Mouse (Mus musculus) hindbrain, embryonic 16.5 days (tissue): ENCODE data around the gene Gca. TPM values are rescaled to one million over a fixed set of nuclear protein-coding genes. Genes with fewer than 3 reads are reported as not detected.

Experiments
- ATAC-seq: fragments of 200-750 bp; cut with Nextera tagmentation; 2 replicates; pipeline ENCODE4 v1.8.0; 2017; ENCODE audit warnings: moderate TSS enrichment, moderate library complexity
- H3K27ac ChIP-seq: fragments of 300-500 bp; sonication (generic); 2 replicates; pipeline ENCODE4 v1.5.1; 2014; ENCODE audit warnings: low read depth, mild to moderate bottlenecking, control low read depth, low read length, moderate library complexity
- H3K27me3 ChIP-seq: fragments of 300-500 bp; sonication (generic); replicated peaks from 2 replicates; pipeline ENCODE4 v1.6.1; 2014; ENCODE audit warnings: low read length; ENCODE audit not compliant: control insufficient read depth, insufficient read depth
- H3K36me3 ChIP-seq: fragments of 300-500 bp; sonication (generic); 2 replicates; pipeline ENCODE4 v1.6.1; 2014; ENCODE audit warnings: mild to moderate bottlenecking, low read length, moderate library complexity, mixed read lengths; ENCODE audit not compliant: control insufficient read depth, insufficient read depth
- H3K4me1 ChIP-seq: fragments of 300-500 bp; sonication (generic); 2 replicates; pipeline ENCODE4 v1.6.1; 2014; ENCODE audit warnings: low read depth, low read length; ENCODE audit not compliant: control insufficient read depth, insufficient read depth
- H3K4me2 ChIP-seq: fragments of 300-500 bp; sonication (generic); 2 replicates; pipeline ENCODE4 v1.6.1; 2014; ENCODE audit warnings: mild to moderate bottlenecking, low read length, control low read depth, moderate library complexity
- H3K4me3 ChIP-seq: fragments of 300-500 bp; sonication (generic); 2 replicates; pipeline ENCODE4 v1.5.1; 2014; ENCODE audit warnings: mild to moderate bottlenecking, low read length, control low read depth, moderate library complexity
- H3K9ac ChIP-seq: fragments of 300-500 bp; sonication (generic); 2 replicates; pipeline ENCODE4 v1.6.1; 2014; ENCODE audit warnings: low read depth, mild to moderate bottlenecking, control low read depth, low read length, moderate library complexity
- H3K9me3 ChIP-seq: fragments of 300-500 bp; sonication (generic); 2 replicates; pipeline ENCODE4 v1.6.1; 2014; ENCODE audit warnings: mild to moderate bottlenecking, low read length, moderate library complexity; ENCODE audit not compliant: control insufficient read depth
- WGBS: fragments of 180-500 bp; shearing (Covaris S2); extraction: QIAGEN DNeasy Blood & Tissue Kit; methylation state at CpG from one replicate; pipeline ENCODE4 v1.1.7; 2014; 5-methylcytosine and 5-hydroxymethylcytosine counted together
- polyA plus RNA-seq: library from polyadenylated mRNA; unstranded; fragments of >200 nt; fragmentation: Nextera tagmentation; extraction: Ambion mirVana; gene quantifications from 2 replicates; pipeline ENCODE4 v1.2.1, GENCODE M21; 2015

Gca gene
- polyA plus RNA-seq, result 4.4 and 4.9 TPM in 2 replicates

DNA sequence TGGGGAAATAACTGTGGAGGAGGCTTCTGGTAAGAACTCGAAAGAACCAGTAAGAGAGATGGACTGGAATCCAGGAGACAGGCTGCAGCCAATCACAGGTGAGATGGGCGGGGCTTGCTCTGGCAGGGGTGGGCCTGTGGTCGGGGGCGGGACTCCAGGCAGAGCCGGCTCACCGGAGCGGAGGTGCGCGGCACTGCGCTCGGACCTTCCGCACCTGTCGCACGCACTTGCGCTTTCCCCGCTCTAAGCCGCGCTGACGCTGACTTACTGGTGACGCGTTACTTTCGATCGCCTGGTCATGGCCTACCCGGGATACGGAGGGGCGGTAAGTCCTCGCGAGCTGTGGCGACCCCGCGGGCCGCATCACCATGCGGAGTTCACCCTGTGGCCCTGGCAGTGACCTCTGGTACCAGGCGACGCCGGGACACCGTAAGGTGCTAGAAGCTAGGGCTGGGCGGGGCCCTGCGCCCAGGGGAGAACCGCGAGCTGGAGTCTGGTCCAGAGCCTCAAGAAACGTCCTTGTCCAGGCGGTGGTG lies at the start of gene Gca:
Gene Gca, plus strand, starts transcription at position 151 of the 536 bp plus-strand sequence.
- Histone ChIP-seq H3K36me3 (no peaks in the 10 kb centered on the region), H3K27me3 (no peaks in the 10 kb centered on the region), H3K9ac (peak within 1 kb of the TSS; percentile 67), H3K9me3 (no peaks in the 10 kb centered on the region), H3K27ac (no peak within 1 kb of the TSS), H3K4me3 (peak within 1 kb of the TSS; percentile 71), H3K4me1 (no peaks in the 10 kb centered on the region; the same call in 1 of the 2 replicates), H3K4me2 (peak within 1 kb of the TSS; percentile 96)
- WGBS, result under 1% methylated on average over 40 of the region's 43 CpGs
- peak; percentile 100 for ATAC-seq

DNA sequence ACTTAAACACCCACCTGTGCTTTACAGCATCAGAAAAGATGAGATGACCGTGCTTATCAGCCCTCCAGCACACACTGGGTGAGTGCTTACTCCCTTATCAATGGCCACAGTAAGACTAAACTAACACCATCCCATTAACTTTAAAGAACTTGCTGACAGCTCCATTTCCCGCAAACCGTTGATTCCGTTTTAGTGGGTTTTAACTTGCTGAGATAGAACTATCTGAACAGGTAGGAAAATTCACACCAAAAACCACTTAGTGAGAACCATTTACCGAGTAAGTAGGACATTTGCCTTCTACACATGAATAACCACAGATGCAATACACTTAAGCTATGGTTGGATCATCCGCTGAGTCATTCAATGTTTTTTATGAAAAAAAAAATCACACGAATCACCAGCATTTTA lies 45.1 kb upstream of the Gca start:
- Histone ChIP-seq H3K4me2 (no peak overlapping the region), H3K36me3 (no peaks in the 10 kb centered on the region), H3K9me3 (no peaks in the 10 kb centered on the region), H3K9ac (no peak overlapping the region), H3K27ac (no peak overlapping the region), H3K4me1 (no peaks in the 10 kb centered on the region), H3K4me3 (no peak overlapping the region), H3K27me3 (no peaks in the 10 kb centered on the region)
- ATAC-seq, result no peak
- 81% methylated on average over 7 of the region's 7 CpGs for WGBS

DNA sequence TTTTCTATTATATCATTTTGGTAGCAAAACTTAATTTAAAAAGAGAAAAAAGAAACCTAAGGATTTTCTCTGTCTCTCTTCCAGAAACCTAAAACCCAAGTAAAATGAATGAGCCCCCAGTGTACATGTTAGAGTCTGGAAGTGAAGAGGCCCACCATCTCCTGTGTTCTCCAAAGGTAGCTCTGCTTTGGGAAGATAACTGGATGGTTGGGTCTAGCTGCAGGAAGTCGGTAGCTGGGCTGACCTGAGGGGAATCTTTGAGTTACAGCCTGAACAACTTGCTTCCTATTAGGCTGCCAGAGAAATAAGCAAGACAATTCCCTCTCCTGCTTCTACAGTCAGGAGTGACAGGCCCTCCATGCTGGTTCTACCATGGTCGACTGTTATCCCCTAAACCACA lies 44.4 kb upstream of the Gca start:
- Histone ChIP-seq H3K4me1 (no peaks in the 10 kb centered on the region), H3K9me3 (no peaks in the 10 kb centered on the region), H3K27me3 (no peaks in the 10 kb centered on the region), H3K9ac (no peak overlapping the region), H3K4me3 (no peak overlapping the region), H3K4me2 (no peak overlapping the region), H3K27ac (no peak overlapping the region), H3K36me3 (no peaks in the 10 kb centered on the region)
- WGBS, result 62% methylated on average over 2 of the region's 2 CpGs
- no peak for ATAC-seq

DNA sequence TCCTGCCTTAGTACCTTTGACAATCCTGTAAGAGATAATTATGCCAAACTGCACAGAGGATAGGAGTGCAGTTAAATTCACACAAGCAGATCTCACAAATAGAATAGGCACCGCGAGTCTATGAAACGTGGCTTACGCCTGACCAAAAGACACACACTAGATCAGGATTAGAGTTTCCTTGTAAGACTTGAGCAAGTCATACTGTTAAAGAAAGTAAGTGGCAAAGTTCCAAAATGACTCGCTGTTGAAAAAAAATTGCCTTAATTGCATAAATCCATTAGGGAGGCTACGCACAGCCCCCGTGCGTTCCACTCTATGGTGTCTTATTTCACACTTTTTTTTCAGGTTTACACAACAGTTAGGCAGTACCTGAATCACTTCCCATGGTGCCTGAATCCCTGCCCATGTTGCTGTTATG lies 41.1 kb upstream of the Gca start:
- Histone ChIP-seq H3K36me3 (no peaks in the 10 kb centered on the region), H3K4me1 (no peaks in the 10 kb centered on the region), H3K27me3 (no peaks in the 10 kb centered on the region), H3K9ac (no peak overlapping the region), H3K9me3 (no peaks in the 10 kb centered on the region), H3K27ac (no peak overlapping the region), H3K4me2 (no peak overlapping the region), H3K4me3 (no peak overlapping the region)
- ATAC-seq, result no peak
- 75% methylated on average over 8 of the region's 8 CpGs for WGBS

DNA sequence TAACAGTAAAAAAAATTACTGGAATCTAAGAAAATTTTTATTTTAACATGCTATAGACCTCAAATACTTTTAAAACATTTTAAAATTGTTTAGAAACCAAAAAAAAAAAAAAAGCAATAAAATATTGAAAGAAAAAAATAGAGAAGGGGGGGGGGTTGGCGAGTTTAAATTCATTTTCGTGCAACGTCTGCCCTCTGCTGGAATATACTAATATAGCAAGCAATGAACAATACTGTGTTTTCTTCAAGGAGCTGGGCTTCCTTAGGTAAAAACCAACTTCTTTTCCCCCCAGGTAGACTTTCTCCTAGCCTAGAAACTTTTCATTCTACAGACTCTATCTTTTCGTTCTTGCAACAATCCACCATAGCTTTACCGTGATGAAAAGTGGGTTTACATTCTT lies 36.4 kb upstream of the Gca start:
- no peak for ATAC-seq
- no peaks in the 10 kb centered on the region for H3K36me3 ChIP-seq
- no peak overlapping the region for H3K4me3 ChIP-seq
- no peaks in the 10 kb centered on the region for H3K4me1 ChIP-seq
- H3K9me3 ChIP-seq, result no peaks in the 10 kb centered on the region
- H3K27ac ChIP-seq, result no peak overlapping the region
- no peak overlapping the region for H3K4me2 ChIP-seq
- no peaks in the 10 kb centered on the region for H3K27me3 ChIP-seq
- WGBS, result 11% methylated on average over 5 of the region's 5 CpGs
- no peak overlapping the region for H3K9ac ChIP-seq

DNA sequence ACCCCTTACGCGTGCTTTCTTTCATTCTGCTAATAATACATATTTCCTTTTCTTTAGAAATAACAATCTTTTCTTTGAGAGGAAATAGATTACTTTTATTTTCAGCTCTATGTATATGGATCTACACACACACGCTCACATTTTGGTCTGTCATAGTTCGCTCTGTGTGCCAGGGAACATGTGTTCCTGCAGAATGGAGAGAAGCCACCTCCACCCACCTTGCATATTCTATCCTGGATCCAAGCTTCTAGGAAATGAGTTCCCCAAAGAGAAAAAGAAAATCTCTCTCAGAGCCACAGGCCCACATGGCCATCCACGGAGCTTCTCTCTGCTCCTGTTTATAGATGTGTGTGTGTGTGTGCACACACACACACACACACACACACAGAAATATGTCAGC lies 35.7 kb upstream of the Gca start:
- no peak overlapping the region for H3K27ac ChIP-seq
- 90% methylated on average over 5 of the region's 5 CpGs for WGBS
- H3K4me3 ChIP-seq, result no peak overlapping the region
- no peaks in the 10 kb centered on the region for H3K4me1 ChIP-seq
- H3K4me2 ChIP-seq, result no peak overlapping the region
- H3K36me3 ChIP-seq, result no peaks in the 10 kb centered on the region
- H3K27me3 ChIP-seq, result no peaks in the 10 kb centered on the region
- no peak for ATAC-seq
- H3K9ac ChIP-seq, result no peak overlapping the region
- no peaks in the 10 kb centered on the region for H3K9me3 ChIP-seq

DNA sequence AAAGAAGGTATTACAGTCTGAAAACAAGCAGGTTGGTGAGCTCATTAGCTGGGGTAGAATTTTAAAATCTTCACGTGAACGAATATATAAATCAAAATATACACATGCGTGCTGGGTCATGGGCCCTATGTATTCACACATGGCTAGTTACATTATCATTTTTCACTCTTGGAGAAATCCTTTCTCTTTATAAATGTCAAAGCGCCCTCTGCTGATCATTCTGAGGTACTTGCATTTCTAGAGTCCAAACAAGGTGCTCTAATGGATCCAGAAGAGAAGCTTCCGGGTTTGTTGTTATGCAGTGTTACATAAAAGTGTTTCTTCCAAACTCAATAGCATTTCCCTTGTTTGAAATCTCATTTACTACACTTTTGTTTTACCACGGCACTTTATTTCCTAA lies 33.6 kb upstream of the Gca start:
- 0 out of 2 replicates have a peak, but pooled peaks have one; percentile 24 for ATAC-seq
- H3K27ac ChIP-seq, result no peak overlapping the region
- no peaks in the 10 kb centered on the region for H3K9me3 ChIP-seq
- H3K4me1 ChIP-seq, result no peaks in the 10 kb centered on the region
- no peaks in the 10 kb centered on the region for H3K36me3 ChIP-seq
- H3K4me2 ChIP-seq, result no peak overlapping the region
- 25% methylated on average over 6 of the region's 6 CpGs for WGBS
- H3K27me3 ChIP-seq, result no peaks in the 10 kb centered on the region
- no peak overlapping the region for H3K4me3 ChIP-seq
- no peak overlapping the region for H3K9ac ChIP-seq

DNA sequence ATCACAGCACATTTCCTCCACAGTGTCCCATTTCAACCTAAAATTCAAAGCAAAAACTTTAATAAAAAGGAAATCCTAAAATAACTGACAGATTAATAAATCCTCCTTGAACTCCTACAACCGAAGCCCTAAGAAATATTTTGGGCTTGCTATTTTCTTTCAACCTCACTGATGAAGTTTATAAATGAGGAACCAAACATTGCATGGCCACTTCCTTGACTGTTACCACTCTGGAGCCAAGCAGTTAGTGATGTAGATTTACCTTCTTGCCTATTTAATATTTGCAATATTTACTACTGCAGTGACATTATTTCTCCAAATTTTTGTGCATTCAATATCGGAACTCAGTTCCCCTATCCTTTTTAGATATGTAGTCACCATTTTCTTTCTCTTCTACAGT lies 24.2 kb upstream of the Gca start:
- no peak for ATAC-seq
- Histone ChIP-seq H3K36me3 (no peaks in the 10 kb centered on the region), H3K27me3 (no peaks in the 10 kb centered on the region), H3K4me2 (no peak overlapping the region), H3K27ac (no peak overlapping the region), H3K4me3 (no peak overlapping the region), H3K4me1 (peaks cover 4% of the 10 kb centered on the region; the same call in 1 of the 2 replicates), H3K9ac (no peak overlapping the region), H3K9me3 (no peaks in the 10 kb centered on the region)
- 95% methylated on average over 2 of the region's 2 CpGs for WGBS

DNA sequence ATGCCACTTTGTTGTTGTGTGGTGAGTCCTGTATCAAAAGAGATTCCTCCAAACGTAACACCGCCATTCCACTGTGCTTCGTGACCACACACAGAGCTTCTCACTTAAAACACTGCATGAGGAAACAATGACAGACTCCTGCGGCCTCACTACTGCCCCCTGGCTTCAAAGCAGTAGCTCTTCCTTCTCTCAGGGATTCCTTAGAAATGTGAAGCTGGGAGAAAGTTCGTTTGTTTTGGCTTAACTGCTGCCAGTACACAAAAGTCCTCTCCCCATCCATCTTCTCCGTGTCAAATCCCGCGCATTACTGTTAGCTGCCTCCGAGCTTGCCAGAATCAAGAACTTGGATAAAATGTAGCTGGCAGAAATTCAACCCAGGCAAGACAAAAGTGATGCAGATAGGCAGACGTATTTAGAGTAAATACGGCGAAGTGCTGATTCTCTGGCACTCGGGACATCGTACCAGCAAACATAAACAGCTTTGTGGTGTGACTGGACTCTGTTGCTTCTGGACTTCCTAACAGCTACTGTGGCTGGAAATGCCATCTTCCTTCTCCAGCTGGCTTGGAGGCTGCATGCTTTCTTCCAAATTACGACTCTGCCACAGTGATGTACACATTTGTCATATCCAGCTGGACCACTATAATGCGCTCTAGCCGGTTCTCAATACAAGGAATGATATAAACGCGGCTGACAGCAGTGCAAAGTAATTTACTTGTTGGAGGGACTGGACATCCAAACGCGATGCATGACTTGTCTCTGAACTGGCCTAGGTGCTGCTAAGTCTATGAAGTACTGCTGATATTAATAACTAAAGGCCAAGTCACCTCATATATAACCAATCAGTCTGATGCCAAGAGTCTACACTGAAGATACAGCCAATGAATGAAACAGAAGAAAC lies 20.4 kb upstream of the Gca start:
- Histone ChIP-seq H3K9ac (peak overlapping the region; percentile 31), H3K4me3 (peak overlapping the region; percentile 17; the same call in 1 of the 2 replicates), H3K27ac (no peak overlapping the region), H3K4me1 (peaks cover 14% of the 10 kb centered on the region), H3K36me3 (no peaks in the 10 kb centered on the region), H3K27me3 (peaks cover 3% of the 10 kb centered on the region; the same call in 1 of the 2 replicates), H3K4me2 (peak overlapping the region; percentile 43), H3K9me3 (no peaks in the 10 kb centered on the region)
- 37% methylated on average over 21 of the region's 21 CpGs for WGBS
- ATAC-seq, result peak; percentile 58
